Comparison of ENCODE assay signal across 10 mouse cellular contexts in the genomic region with DNA sequence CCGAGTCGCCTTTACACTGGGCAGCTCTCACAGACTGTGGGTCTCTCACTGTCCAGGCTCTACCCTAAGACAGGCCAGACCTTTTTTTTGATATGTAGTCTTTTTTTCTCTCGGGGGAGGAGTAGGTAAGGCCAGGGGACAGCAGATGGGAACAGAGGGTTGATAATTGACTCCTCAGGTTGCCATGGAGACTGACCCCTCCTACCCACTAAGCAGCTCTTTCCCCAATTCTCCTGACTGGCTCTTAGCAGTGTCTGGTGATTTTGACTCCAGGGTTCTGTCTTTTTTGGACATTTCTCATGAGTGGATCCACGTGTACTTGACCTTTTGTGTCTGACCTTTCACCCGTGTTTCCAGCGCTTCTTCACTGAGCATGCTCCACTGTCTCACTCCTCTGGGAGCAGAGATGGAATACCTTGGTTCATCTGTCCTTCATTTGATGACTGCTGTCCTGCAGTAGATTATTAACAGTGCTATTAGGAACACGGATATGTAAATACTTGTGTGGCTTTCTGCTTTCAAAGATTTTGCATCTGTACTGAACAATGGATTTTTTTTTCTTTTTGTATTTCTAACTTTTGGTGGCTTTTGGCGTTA. TPM values are rescaled to one million over a fixed set of nuclear protein-coding genes. Genes with fewer than 3 reads are reported as not detected.
DNase-seq lines count a peak whose midpoint lies in the region; ATAC-seq and TF ChIP-seq lines count a peak whose summit lies in the region.
"Had no signal": no experiment of that assay in that cellular context is flagged by ENCODE, and none has a peak within 500 bp of the region (broad histone marks: within the 10 kb centered on the region; RNA-seq: fewer than 3 reads in every experiment).

No protein-coding gene starts in this region.

- H3K9me3 ChIP-seq in kidney, postnatal 0 days (replicated peaks; ENCODE audit: low read length) = no peaks in the 10 kb centered on the region
- H3K9me3 ChIP-seq in midbrain, embryonic 14.5 days (ENCODE audit: control insufficient read depth, low read length) = no peaks in the 10 kb centered on the region

- no peak overlapping the region for H3K4me2 ChIP-seq in kidney, postnatal 0 days (ENCODE audit: low read length)
- H3K4me2 ChIP-seq in midbrain, embryonic 14.5 days (ENCODE audit: low read length) = no peak overlapping the region

- no peak overlapping the region for H3K4me3 ChIP-seq in kidney, postnatal 0 days (replicated peaks; ENCODE audit: low read depth, low read length)
- H3K4me3 ChIP-seq in midbrain, embryonic 14.5 days (replicated peaks; ENCODE audit: low read depth, low read length) = no peak overlapping the region
- H3K4me3 ChIP-seq: megakaryocyte, embryonic 14.5 days had no signal

- DNase-seq in layer of hippocampus, adult 18-20 months (ENCODE audit: low spot score in 2 of 2) = peak; percentile 29 to 50
- no peak for DNase-seq in layer of hippocampus, adult 11-12 months (ENCODE audit: low spot score)
- peak; percentile 49 for DNase-seq in embryo, embryonic 9.5 days (ENCODE audit: extremely low spot score)
- peak; percentile 39 for DNase-seq in kidney, postnatal 0 days (ENCODE audit: low spot score)
- DNase-seq in midbrain, embryonic 14.5 days = peak; percentile 61
- no peak for DNase-seq in natural killer cell, adult 2 months (ENCODE audit: low spot score in 2 of 2)
- no peak for DNase-seq in urinary bladder, postnatal 10 days (ENCODE audit: low spot score)
- no peak for DNase-seq in thymus, postnatal 25 days

- H3K4me1 ChIP-seq in kidney, postnatal 0 days (replicated peaks; ENCODE audit: insufficient read depth, low read length) = no peaks in the 10 kb centered on the region
- peaks cover 8% of the 10 kb centered on the region; the same call in 1 of the 2 replicates for H3K4me1 ChIP-seq in midbrain, embryonic 14.5 days (ENCODE audit: control insufficient read depth, insufficient read depth, low read length)

- no peak for TF ChIP-seq CTCF in kidney, postnatal 0 days (IDR thresholded peaks at IDR 0.05; ENCODE audit: low read depth)

- WGBS in kidney, postnatal 0 days = 53% methylated on average over 8 of the region's 8 CpGs
- WGBS in midbrain, embryonic 14.5 days = 44% methylated on average over 8 of the region's 8 CpGs

- ATAC-seq in kidney, postnatal 0 days (replicated peaks; ENCODE audit: low FRiP score, low read depth) = no peak; the same call in 1 of the 2 replicates
- ATAC-seq in midbrain, embryonic 14.5 days (ENCODE audit: low FRiP score, low TSS enrichment) = no peak; the same call in 1 of the 2 replicates

- H3K9ac ChIP-seq in kidney, postnatal 0 days (ENCODE audit: low read depth, low read length) = no peak overlapping the region
- H3K9ac ChIP-seq in midbrain, embryonic 14.5 days (replicated peaks; ENCODE audit: low read length) = no peak overlapping the region

- H3K27ac ChIP-seq in kidney, postnatal 0 days = no peak overlapping the region
- no peak overlapping the region; the same call in 1 of the 2 replicates for H3K27ac ChIP-seq in midbrain, embryonic 14.5 days (replicated peaks; ENCODE audit: low read depth, low read length)

- H3K27me3 ChIP-seq in kidney, postnatal 0 days (ENCODE audit: insufficient read depth, low read length) = no peaks in the 10 kb centered on the region
- H3K27me3 ChIP-seq in midbrain, embryonic 14.5 days (ENCODE audit: control insufficient read depth, insufficient read depth, low read length) = no peaks in the 10 kb centered on the region

- H3K36me3 ChIP-seq in kidney, postnatal 0 days (ENCODE audit: insufficient read depth, low read length) = 0 out of 2 replicates have a peak, but pooled peaks cover 2% of the 10 kb centered on the region
- H3K36me3 ChIP-seq in midbrain, embryonic 14.5 days (ENCODE audit: control insufficient read depth, insufficient read depth, low read length) = 0 out of 2 replicates have a peak, but pooled peaks cover 3% of the 10 kb centered on the region

RNA-seq across cellular contexts. Expression of gene As3mt, which starts 20.0 kb away (rescaled TPM):
- 10 to 100 TPM; 25.7 to 28.1 TPM for total RNA-seq in layer of hippocampus, adult 18-20 months (2021)
- 59.4 and 65.0 TPM in 2 replicates for polyA plus RNA-seq in kidney, postnatal 0 days (2015; fragmentation: Nextera tagmentation; extraction: Ambion mirVana)
- 38.8 and 42.5 TPM in 2 replicates for polyA plus RNA-seq in midbrain, embryonic 14.5 days (2014; fragmentation: Nextera tagmentation; extraction: Ambion mirVana)

RNA-seq across cellular contexts. Expression of gene Cnnm2, which starts 34.2 kb away (rescaled TPM):
- 10 to 100 TPM; 39.4 to 41.1 TPM for total RNA-seq in layer of hippocampus, adult 18-20 months (2021)
- polyA plus RNA-seq in kidney, postnatal 0 days (2015; fragmentation: Nextera tagmentation; extraction: Ambion mirVana) = 11.0 and 12.0 TPM in 2 replicates
- 7.9 and 8.1 TPM in 2 replicates for polyA plus RNA-seq in midbrain, embryonic 14.5 days (2014; fragmentation: Nextera tagmentation; extraction: Ambion mirVana)

RNA-seq across cellular contexts. Expression of gene Borcs7, which starts 37.5 kb away (rescaled TPM):
- total RNA-seq in layer of hippocampus, adult 18-20 months (2021) = 10 to 100 TPM; 19.1 to 21.2 TPM
- 21.3 TPM in 2 replicates for polyA plus RNA-seq in kidney, postnatal 0 days (2015; fragmentation: Nextera tagmentation; extraction: Ambion mirVana)
- 21.6 and 23.3 TPM in 2 replicates for polyA plus RNA-seq in midbrain, embryonic 14.5 days (2014; fragmentation: Nextera tagmentation; extraction: Ambion mirVana)

RNA-seq across cellular contexts. Expression of gene Cyp17a1, which starts 54.3 kb away (rescaled TPM):
- total RNA-seq in layer of hippocampus, adult 18-20 months (2021) = not detected
- not detected in 2 replicates for polyA plus RNA-seq in kidney, postnatal 0 days (2015; fragmentation: Nextera tagmentation; extraction: Ambion mirVana)
- not detected in 2 replicates for polyA plus RNA-seq in midbrain, embryonic 14.5 days (2014; fragmentation: Nextera tagmentation; extraction: Ambion mirVana)
- polyA plus RNA-seq: intestine, postnatal 0 days had no signal

Comparison
In these comparisons a context has a peak if more than half of its experiments do, and no peak if none do; other contexts are left out.
1. DNase-seq: peak in layer of hippocampus, adult 18-20 months (2 of 2), embryo, embryonic 9.5 days (single experiment), kidney, postnatal 0 days (single experiment) and midbrain, embryonic 14.5 days (single experiment); none in layer of hippocampus, adult 11-12 months (single experiment), natural killer cell, adult 2 months (0 of 2), urinary bladder, postnatal 10 days (single experiment) and thymus, postnatal 25 days (single experiment).